Mouse (Mus musculus) right cerebral cortex, postnatal 36 days (tissue): ENCODE measurements around the gene Acly.

Source experiments
- DNase-seq, 2 experiments: peaks; one replicate each; pipeline ENCODE4 v3.0.0; 2022; ENCODE audit warnings: low spot score in 2 of 2, mixed read lengths in 1 of 2

Acly gene

DNA sequence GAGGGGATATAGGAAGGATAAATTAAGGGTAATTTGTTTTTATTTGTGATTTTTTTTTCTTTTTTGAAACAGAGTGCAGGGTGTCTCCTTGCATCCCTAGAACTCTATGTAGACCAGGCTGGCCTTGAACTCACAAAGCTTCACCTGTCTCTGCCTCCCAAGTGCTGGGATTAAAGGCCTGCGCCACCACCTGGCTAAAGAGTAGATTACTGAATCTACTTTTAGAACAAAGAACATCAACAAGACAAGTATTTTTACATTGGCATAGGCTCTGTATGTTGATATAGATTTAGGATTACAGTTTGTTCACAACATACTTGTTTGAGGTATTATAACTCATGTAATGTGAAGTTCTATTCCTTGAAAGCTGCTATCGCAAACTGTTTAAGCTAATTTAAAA lies 17.2 kb downstream of the Acly start:
- no peak for DNase-seq

GRCm38 (mm10) chr11:100505997-100506396 lies 21.8 kb downstream of the Acly start:
- DNase-seq = no peak

DNA sequence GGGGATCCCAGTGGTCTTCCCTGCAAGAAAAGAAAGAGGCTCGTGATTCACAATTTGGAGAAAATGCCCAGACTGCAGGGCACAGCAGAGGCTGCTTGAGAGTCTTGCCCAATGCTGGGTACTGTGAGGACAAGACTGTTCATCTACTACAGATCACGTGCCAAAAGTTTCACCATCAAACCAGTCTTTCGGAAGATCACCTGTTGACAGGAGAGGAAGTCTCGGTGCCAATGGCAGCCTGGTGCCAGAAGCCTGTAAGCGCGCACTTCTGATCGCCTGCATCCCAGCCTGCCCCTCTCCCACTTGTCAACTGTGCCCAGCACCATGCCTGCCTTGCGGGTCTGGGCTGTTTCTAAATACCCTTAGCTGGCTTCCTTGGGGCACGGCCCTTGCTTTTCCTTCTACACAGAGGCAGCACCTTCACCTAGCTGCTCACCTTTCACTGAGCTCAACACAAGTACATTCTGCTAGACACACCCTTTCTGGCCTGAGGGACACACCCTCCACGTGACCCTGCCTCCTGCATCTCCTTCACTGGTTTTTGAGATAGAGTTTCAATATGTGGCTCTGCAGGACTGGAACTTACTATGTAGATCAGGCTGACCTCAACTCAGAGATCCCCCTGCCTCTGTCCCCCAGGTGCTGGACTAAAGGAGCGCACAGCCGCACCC lies 22.7 kb downstream of the Acly start:
- DNase-seq = no peak

GRCm38 (mm10) chr11:100501321-100501720 lies 26.5 kb downstream of the Acly start:
- no peak for DNase-seq

DNA sequence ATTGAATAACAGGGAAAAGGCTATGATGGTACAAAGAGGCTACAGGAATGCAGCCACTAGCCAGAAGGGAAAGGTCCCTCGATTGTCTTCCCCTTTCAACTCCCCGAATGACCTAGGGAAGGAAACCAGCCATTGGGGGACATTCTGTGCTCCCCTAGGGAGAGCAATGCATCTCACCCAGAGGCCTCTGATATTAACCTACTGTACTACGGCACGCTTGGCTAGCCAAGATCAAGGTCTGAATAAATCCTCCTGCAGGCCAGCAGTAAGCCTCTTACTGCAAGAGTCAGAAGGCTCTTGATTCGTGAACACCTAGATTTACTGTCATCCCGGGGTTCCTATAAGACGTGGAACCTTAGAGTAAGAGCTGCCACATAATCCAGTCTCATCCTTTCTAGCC lies 27.1 kb downstream of the Acly start:
- no peak for DNase-seq

GRCm38 (mm10) chr11:100500241-100500640 lies 27.6 kb downstream of the Acly start:
- no peak for DNase-seq

DNA sequence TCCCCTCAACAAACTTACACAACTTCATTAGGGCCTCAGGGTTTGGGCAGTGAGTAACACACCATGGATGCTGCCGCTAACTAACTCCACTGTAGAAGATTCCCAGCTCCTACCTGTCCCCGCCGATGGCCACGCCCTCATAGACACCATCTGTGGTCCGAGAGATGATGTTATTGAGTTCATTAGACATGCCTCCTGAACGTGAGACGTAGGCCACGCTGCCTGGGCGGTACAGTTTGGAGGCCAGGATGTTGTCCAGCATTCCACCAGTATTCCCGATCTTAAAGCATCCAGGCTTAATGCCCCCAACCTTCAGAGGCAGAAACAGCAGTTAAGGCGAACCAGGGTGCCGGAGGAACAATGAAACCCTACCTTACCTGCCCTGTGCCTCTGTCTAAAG lies 34.0 kb downstream of the Acly start:
- DNase-seq = no peak

GRCm38 (mm10) chr11:100490951-100491350 lies 36.8 kb downstream of the Acly start:
- DNase-seq = no peak

DNA sequence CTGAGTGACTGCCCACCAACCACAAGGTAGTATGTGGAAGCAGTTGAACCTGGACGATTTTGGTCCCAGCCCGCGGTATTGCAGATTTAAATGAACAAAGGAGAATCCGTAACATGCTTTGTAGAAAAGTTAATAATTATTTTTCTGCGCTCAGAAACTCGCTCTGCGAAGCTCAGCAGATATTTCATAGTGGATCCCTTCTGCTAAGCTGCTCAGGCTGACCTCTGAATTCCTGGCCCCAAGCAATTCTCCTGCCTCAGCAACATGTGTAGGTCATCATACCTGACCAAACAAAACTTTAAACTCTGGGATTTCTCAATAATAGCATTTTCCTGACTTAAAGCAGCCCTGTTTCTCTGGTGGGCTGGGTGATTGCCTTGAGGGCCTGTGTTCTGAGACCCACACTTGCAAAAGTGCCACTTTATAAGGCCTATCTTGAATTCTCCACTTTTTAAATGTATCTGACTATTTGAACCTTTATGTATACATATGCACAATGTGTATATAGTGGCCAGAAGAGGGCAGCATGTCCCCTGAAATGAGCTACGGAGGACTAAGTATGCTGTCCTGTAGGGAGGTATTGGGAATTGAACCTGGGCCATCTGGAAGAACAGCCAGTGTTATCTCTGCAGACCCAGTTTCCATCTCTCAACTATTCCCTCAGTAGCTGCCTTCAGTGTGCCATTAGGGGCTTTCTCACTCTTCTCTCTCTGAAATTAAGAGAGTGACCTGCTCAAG lies 41.8 kb downstream of the Acly start:
- DNase-seq = no peak

DNA sequence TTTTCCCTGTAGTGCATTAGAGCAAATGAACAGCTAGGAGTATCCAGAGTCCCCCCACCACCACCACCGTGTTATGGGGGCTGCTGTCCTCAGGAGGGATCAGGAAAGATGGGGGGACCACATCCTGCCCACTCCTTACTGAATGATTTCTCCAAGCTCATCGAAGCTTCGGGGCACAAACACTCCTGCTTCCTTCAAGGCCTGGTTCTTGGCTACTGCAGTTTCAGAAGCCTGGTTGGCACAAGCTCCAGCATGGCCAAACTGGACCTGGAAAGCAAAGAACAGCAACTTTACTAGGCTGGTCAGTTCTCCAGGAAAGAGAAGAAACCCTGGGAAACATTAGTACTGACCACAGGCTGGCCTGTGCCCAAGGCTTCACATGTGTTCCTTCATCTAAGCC lies 43.3 kb downstream of the Acly start:
- no peak for DNase-seq

DNA sequence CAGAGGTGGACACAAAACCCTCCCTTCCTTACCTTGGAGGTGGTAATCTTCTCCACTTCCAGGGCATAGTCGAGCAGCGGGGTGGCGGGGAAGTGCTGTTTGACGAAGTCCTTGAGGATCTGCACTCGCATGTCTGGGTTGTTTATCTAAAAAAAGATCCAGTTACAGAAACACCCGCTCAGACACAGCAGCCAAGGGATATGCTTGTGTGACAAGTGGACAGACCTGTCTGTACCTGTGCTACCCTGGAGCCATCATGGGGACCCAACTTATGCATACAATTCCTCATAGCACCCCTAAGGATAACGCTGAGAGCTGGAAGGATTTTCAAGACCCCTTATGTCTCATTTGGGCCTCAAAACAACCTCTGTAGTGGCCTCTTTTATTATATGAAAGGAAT lies 48.6 kb downstream of the Acly start:
- DNase-seq = no peak

GRCm38 (mm10) chr11:100476281-100476680 lies 51.5 kb downstream of the Acly start:
- no peak for DNase-seq

- no peak for DNase-seq
Measured at GRCm38 (mm10) chr11:100472935-100473295, 54.9 kb downstream of the Acly start.

GRCm38 (mm10) chr11:100472197-100472934 lies 55.4 kb downstream of the Acly start, which contains the start of gene Klhl11:
Klhl11 (minus strand) TSS chr11:100472741.
- peak; percentile 79 to 83 for DNase-seq

DNA sequence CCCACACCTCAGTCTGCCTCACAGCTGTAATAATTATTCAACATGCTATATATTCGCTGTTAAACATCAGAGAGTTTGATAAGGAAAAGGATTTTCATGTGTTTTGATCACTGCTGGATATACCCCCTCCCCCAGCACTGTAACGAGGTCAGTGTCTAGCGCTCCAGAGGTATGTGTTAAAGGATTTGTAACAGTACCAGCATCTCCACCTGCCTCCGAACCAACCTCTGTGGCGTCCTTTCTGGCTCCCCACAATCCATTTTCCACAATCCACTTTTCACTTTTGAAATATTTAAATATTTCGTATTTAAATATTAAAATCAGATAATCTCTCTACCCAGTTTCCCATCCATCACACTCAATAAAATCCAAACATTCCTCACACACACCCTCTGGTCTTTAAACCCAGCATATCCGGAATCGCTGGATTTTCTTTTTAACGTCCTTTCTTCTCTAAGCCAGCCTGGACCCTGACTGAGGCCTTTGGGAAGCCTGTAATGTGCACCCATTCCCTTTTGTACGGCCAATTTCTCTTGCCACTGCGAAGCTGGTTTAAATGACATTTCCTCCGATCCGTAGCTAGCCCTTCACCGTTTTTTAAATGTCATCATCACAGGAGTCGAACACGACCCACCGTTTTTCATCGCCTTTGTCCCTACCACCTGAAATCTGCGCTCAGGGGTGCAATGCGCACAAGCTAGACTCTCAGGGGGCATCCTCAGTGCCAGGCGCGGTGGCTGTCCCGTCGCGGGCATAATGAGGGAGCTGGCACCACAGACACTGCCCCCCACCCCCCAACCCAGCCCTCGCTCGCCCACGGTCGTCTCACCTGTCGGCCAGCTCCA lies 56.2 kb downstream of the Acly start:
- no peak for DNase-seq

DNA sequence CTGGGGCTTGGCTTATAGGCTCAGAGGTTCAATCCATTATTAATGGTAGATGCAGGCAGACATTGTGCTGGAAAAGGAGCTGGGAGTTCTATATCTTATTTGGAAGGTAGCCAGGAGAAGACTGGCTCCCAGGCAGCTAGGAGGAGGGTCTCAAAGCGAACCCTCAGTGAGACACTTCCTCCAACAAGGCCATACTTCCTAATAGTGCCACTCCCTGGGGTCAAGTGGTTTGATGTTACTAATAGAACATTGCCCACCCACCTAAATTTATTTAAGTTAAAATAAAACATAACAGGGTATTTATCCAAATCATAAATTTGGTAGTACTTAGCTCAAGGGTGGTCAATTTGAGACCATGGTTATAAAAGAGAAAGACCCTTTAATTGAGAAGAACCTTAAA lies 62.0 kb downstream of the Acly start:
- no peak for DNase-seq

GRCm38 (mm10) chr11:100465229-100465792 lies 62.5 kb downstream of the Acly start:
- no peak for DNase-seq

DNA sequence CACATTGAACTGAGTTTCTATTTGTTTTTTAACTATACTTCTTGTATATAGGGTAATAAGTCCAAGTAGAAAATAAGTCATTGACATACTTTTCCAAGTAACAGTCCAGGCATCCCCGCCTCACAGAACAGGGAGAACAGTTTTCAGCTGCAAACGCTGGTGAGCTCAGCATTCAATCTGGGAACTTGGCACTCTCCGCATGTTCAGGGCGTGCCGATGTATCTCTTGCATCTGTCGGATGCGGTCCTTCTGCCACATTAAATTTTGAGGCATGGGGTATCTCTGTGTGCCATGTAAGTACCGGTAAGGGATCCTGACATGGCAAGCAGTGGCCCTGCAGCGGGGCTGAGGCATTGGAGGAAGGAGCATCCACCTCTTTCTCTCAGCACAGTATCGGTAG lies 65.1 kb downstream of the Acly start:
- no peak for DNase-seq

- DNase-seq = no peak
Measured at GRCm38 (mm10) chr11:100457711-100458110, 70.1 kb downstream of the Acly start.

- DNase-seq = no peak
Measured at GRCm38 (mm10) chr11:100457247-100457646, 70.6 kb downstream of the Acly start.

- DNase-seq = no peak
Measured at GRCm38 (mm10) chr11:100442625-100443024, 85.2 kb downstream of the Acly start.

- no peak for DNase-seq
Measured at GRCm38 (mm10) chr11:100441797-100442196, 86.0 kb downstream of the Acly start, which contains the start of the genes Nt5c3b and Klhl10. Nt5c3b (minus strand) TSS chr11:100441808. Klhl10 (plus strand) TSS chr11:100441917.
